Mouse (Mus musculus) stomach, embryonic 14.5 days (tissue): ENCODE measurements around the gene 4833427G06Rik. TPM values are rescaled to one million over a fixed set of nuclear protein-coding genes. Genes with fewer than 3 reads are reported as not detected.

ENCODE experiments used
- ATAC-seq: fragments of 200-750 bp; cut with Nextera tagmentation; 2 replicates; pipeline ENCODE4 v1.8.0; 2017; ENCODE audit warnings: low read depth, moderate TSS enrichment; ENCODE audit not compliant: insufficient number of reproducible peaks, insufficient read depth, low FRiP score
- H3K27ac ChIP-seq: fragments of 300-500 bp; sonication (generic); 2 replicates; pipeline ENCODE4 v1.5.1; 2014; ENCODE audit warnings: mild to moderate bottlenecking, low read length, moderate library complexity, mixed read lengths
- H3K27me3 ChIP-seq: fragments of 300-500 bp; sonication (generic); 2 replicates; pipeline ENCODE4 v1.6.1; 2014; ENCODE audit warnings: low read length, control low read depth, mixed read lengths; ENCODE audit not compliant: control insufficient read depth, insufficient read depth
- H3K36me3 ChIP-seq: fragments of 300-500 bp; sonication (generic); 2 replicates; pipeline ENCODE4 v1.6.1; 2014; ENCODE audit warnings: mild to moderate bottlenecking, control low read depth, low read length, moderate library complexity, mixed read lengths; ENCODE audit not compliant: control insufficient read depth, insufficient read depth
- H3K4me1 ChIP-seq: fragments of 300-500 bp; sonication (generic); 2 replicates; pipeline ENCODE4 v1.6.1; 2014; ENCODE audit warnings: low read length, control low read depth, mixed read lengths; ENCODE audit not compliant: control insufficient read depth, insufficient read depth
- H3K4me2 ChIP-seq: fragments of 300-500 bp; sonication (generic); replicated peaks from 2 replicates; pipeline ENCODE4 v1.6.1; 2014; ENCODE audit warnings: low read depth, low read length, control low read depth
- H3K4me3 ChIP-seq: fragments of 300-500 bp; sonication (generic); 2 replicates; pipeline ENCODE4 v1.5.1; 2014; ENCODE audit warnings: low read depth, low read length, control low read depth
- H3K9ac ChIP-seq: fragments of 300-500 bp; sonication (generic); replicated peaks from 2 replicates; pipeline ENCODE4 v1.6.1; 2014; ENCODE audit warnings: low read depth, mild to moderate bottlenecking, control low read depth, low read length, moderate library complexity, mixed read lengths
- H3K9me3 ChIP-seq: fragments of 300-500 bp; sonication (generic); 2 replicates; pipeline ENCODE4 v1.6.1; 2016; ENCODE audit warnings: low read depth, low read length, control low read depth; ENCODE audit not compliant: control insufficient read depth
- WGBS: fragments of 180-500 bp; shearing (Covaris S2); extraction: QIAGEN DNeasy Blood & Tissue Kit; methylation state at CpG from one replicate; pipeline ENCODE4 v1.1.7; 2014; 5-methylcytosine and 5-hydroxymethylcytosine counted together
- polyA plus RNA-seq: library from polyadenylated mRNA; unstranded; fragments of >200 nt; fragmentation: Nextera tagmentation; extraction: Ambion mirVana; gene quantifications from 2 replicates; pipeline ENCODE4 v1.2.1, GENCODE M21; 2014

4833427G06Rik gene
- polyA plus RNA-seq, 1 experiment from 2014 or later, result not detected

- Histone ChIP-seq H3K36me3 (no peaks in the 10 kb centered on the region), H3K27ac (no peak overlapping the region), H3K4me1 (no peaks in the 10 kb centered on the region), H3K9ac (no peak overlapping the region), H3K27me3 (no peaks in the 10 kb centered on the region), H3K9me3 (no peaks in the 10 kb centered on the region), H3K4me2 (no peak overlapping the region), H3K4me3 (no peak overlapping the region)
- 83% methylated on average over 1 of the region's 1 CpGs for WGBS
- ATAC-seq, result no peak
Measured at GRCm38 (mm10) chr9:51137836-51138235, 36.0 kb upstream of the 4833427G06Rik start.

DNA sequence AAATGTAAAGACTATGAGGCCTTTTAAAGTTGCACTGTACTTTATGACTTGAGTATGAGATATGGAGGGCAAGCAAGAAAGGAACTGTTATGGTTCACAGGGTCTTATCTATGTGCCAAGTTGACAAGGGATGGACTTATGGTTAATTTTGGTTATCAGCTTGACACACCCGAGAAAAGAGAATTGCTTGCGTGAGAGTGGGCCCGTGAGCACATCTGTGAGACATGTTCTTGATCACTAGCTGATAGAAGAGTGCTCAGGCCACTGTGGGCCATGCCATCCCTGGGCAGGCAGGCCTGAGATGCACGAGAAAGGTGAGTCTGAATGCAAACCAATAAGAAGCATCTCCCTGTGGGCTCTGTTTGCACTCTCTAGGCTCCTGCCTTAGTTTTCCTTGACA is 35.6 kb upstream of the 4833427G06Rik start:
- Histone ChIP-seq H3K9me3 (no peaks in the 10 kb centered on the region), H3K4me2 (no peak overlapping the region), H3K9ac (no peak overlapping the region), H3K4me1 (no peaks in the 10 kb centered on the region), H3K27me3 (no peaks in the 10 kb centered on the region), H3K36me3 (no peaks in the 10 kb centered on the region), H3K4me3 (no peak overlapping the region), H3K27ac (no peak overlapping the region)
- WGBS, result 77% methylated on average over 4 of the region's 4 CpGs
- no peak for ATAC-seq

GRCm38 (mm10) chr9:51136985-51137384 is 35.1 kb upstream of the 4833427G06Rik start:
- ATAC-seq, result no peak
- no peaks in the 10 kb centered on the region for H3K27me3 ChIP-seq
- H3K9ac ChIP-seq, result no peak overlapping the region
- no peaks in the 10 kb centered on the region for H3K9me3 ChIP-seq
- 56% methylated on average over 3 of the region's 3 CpGs for WGBS
- H3K27ac ChIP-seq, result no peak overlapping the region
- no peak overlapping the region for H3K4me2 ChIP-seq
- H3K36me3 ChIP-seq, result no peaks in the 10 kb centered on the region
- H3K4me1 ChIP-seq, result no peaks in the 10 kb centered on the region
- no peak overlapping the region for H3K4me3 ChIP-seq

GRCm38 (mm10) chr9:51114767-51115166 is 12.9 kb upstream of the 4833427G06Rik start:
- WGBS, result 69% methylated on average over 4 of the region's 4 CpGs
- H3K36me3 ChIP-seq, result no peaks in the 10 kb centered on the region
- no peaks in the 10 kb centered on the region for H3K4me1 ChIP-seq
- H3K4me3 ChIP-seq, result no peak overlapping the region
- no peak overlapping the region for H3K9ac ChIP-seq
- ATAC-seq, result no peak
- H3K9me3 ChIP-seq, result no peaks in the 10 kb centered on the region
- no peak overlapping the region for H3K4me2 ChIP-seq
- H3K27ac ChIP-seq, result no peak overlapping the region
- no peaks in the 10 kb centered on the region for H3K27me3 ChIP-seq

GRCm38 (mm10) chr9:51105751-51106150 is 3.9 kb upstream of the 4833427G06Rik start:
- no peak overlapping the region for H3K27ac ChIP-seq
- no peaks in the 10 kb centered on the region; the same call in 1 of the 2 replicates for H3K4me1 ChIP-seq
- no peaks in the 10 kb centered on the region for H3K9me3 ChIP-seq
- no peak for ATAC-seq
- no peak overlapping the region for H3K4me2 ChIP-seq
- H3K4me3 ChIP-seq, result no peak overlapping the region
- H3K36me3 ChIP-seq, result no peaks in the 10 kb centered on the region
- no peaks in the 10 kb centered on the region for H3K27me3 ChIP-seq
- H3K9ac ChIP-seq, result no peak overlapping the region
- WGBS, result 71% methylated on average over 2 of the region's 2 CpGs

DNA sequence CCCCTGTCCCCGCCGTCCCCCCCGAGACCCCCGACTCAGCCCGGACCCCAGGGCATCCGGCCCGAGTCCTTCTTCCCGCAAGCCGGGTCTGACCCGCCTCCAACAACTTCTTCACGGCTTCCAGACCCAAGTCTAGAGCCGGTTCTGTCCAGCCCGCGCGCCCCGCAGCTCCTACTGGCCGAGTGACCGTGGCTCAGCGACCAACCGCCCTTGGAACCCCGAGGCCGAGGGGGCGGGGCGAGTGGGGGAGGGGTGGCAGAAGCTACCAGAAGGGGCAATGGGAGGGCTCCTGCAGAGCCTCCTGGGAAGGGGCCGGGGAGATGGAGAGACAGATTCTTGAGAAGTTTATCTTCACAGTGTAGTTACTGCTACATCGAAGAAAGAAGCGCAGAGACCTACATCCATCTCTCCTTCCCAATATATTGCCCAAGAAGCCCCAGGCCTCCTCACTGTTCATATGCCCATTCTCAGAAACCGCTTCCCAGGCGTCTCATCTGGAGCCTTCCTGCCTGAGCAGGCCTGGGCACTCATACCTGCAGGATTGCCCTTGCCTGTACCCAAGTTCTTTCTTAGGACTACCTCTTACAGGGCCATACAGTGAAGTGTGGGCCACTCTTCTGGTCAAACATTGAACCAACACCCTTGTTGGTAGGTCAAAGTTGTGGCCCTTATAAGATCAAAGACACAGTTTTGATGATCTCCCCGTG is 2.1 kb upstream of the 4833427G06Rik start:
- no peaks in the 10 kb centered on the region for H3K9me3 ChIP-seq
- H3K9ac ChIP-seq, result peak overlapping the region; percentile 23; the same call in 1 of the 2 replicates
- H3K36me3 ChIP-seq, result no peaks in the 10 kb centered on the region
- peak overlapping the region; percentile 81 for H3K4me2 ChIP-seq
- no peaks in the 10 kb centered on the region; the same call in 1 of the 2 replicates for H3K4me1 ChIP-seq
- peak; percentile 67 for ATAC-seq
- H3K27me3 ChIP-seq, result no peaks in the 10 kb centered on the region
- 15% methylated on average over 28 of the region's 30 CpGs for WGBS
- no peak overlapping the region for H3K27ac ChIP-seq
- peak overlapping the region; percentile 39 for H3K4me3 ChIP-seq

GRCm38 (mm10) chr9:51102963-51103807 is 1.3 kb upstream of the 4833427G06Rik start:
- Histone ChIP-seq H3K9ac (peak overlapping the region; percentile 23; the same call in 1 of the 2 replicates), H3K9me3 (no peaks in the 10 kb centered on the region), H3K4me3 (peak overlapping the region; percentile 39), H3K4me2 (peak overlapping the region; percentile 81), H3K36me3 (no peaks in the 10 kb centered on the region), H3K4me1 (no peaks in the 10 kb centered on the region; the same call in 1 of the 2 replicates), H3K27me3 (no peaks in the 10 kb centered on the region), H3K27ac (no peak overlapping the region)
- no peak for ATAC-seq
- 2% methylated on average over 39 of the region's 44 CpGs for WGBS

DNA sequence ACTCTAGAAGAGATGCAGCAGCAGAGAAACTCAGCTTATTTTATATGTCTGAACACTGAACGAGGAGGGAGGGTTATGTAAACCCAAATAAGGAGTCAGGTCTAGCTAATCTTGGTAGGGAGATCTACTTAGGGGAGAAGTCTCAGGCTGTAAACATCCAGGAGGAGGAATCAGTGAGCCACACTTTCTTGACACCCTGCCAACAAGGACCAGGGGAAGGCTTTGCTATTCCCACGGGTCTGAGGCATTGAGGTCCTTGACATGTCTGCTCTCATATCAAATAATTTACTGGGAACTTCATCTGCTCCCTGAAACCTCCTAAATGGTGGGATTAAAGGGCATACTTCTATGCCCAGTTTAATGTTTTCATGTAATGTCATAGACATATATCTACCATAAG is 5.6 kb downstream of the 4833427G06Rik start:
- no peaks in the 10 kb centered on the region for H3K4me1 ChIP-seq
- WGBS, result 23% methylated on average over 2 of the region's 2 CpGs
- no peaks in the 10 kb centered on the region for H3K9me3 ChIP-seq
- no peak for ATAC-seq
- no peak overlapping the region for H3K27ac ChIP-seq
- H3K36me3 ChIP-seq, result no peaks in the 10 kb centered on the region
- no peak overlapping the region for H3K9ac ChIP-seq
- no peak overlapping the region for H3K4me2 ChIP-seq
- no peaks in the 10 kb centered on the region for H3K27me3 ChIP-seq
- H3K4me3 ChIP-seq, result no peak overlapping the region
